Mouse (Mus musculus) ES-E14 (cell line): ENCODE results near the gene Adgrl3.
A peak's percentile ranks its signal among the peaks of the same experiment; 100 is the strongest.

Experiments
- CHD2 ChIP-seq: IDR thresholded peaks from 2 replicates; pipeline ENCODE4 v1.6.1; 2014; ENCODE audit warnings: mild to moderate bottlenecking, low read depth, low read length, inconsistent platforms
- HCFC1 ChIP-seq: IDR thresholded peaks from 2 replicates; pipeline ENCODE4 v1.6.1; 2012; ENCODE audit warnings: low read length, inconsistent platforms, borderline replicate concordance; ENCODE audit not compliant: insufficient read depth
- MAFK ChIP-seq: IDR thresholded peaks from 2 replicates; pipeline ENCODE4 v1.6.1; 2014; ENCODE audit warnings: mild to moderate bottlenecking, low read depth, low read length, inconsistent platforms; ENCODE audit not compliant: insufficient read depth
- ZNF384 ChIP-seq: IDR thresholded peaks from 2 replicates; pipeline ENCODE4 v1.6.1; 2012; ENCODE audit warnings: low read depth, low read length, inconsistent platforms

DNA sequence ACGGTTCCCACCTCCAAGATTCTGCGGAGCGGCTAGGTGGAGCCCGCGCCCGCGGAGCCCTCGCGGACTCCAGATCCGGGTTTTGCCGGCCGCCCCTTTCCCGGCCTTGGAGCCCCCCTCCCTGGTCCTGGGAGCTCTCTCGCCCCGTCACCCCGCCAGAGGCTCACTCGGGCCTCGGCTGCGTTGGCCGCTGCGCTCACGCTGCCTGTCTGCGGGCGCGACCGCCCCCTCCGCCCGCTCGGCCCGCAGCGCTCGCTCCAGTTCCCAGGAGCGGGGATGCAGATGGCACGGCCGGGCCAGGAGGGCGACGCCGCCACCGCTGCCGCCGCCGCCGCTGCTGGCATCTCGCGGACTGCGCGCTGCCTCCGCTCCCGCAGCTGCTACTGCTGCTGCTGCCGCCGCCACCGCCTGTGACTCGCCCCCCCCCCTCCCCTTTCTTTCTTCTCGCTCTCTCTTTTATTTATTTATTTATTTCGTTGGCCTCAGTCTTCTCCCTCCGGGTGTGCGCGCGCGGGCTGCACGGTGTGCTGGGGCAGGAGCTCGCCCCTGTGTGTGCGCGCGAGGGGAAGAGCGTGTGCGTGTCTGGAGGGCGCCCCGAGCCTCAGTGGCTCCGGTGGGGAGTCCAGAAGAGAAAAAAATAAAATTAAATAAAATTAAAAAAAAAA, at the start of gene Adgrl3:
- no peak for TF ChIP-seq HCFC1
- no peak for TF ChIP-seq MAFK
- TF ChIP-seq CHD2 = no peak
- peak; percentile 53; the same call in 1 of the 2 replicates for TF ChIP-seq ZNF384
